Mouse (Mus musculus) embryonic fibroblast, embryonic 13.5 days (primary cell): ENCODE results near the gene Spc25. TPM values are rescaled to one million over a fixed set of nuclear protein-coding genes. Genes with fewer than 3 reads are reported as not detected.

ENCODE experiments used
- H3K27ac ChIP-seq: 2 replicates; pipeline ENCODE4 v1.5.1; 2012; ENCODE audit warnings: low read length, control low read depth, inconsistent platforms; ENCODE audit not compliant: insufficient read depth
- H3K4me1 ChIP-seq: 2 replicates; pipeline ENCODE4 v1.6.1; 2011; ENCODE audit warnings: low read length; ENCODE audit not compliant: control insufficient read depth, insufficient read depth
- H3K4me3 ChIP-seq: 2 replicates; pipeline ENCODE4 v1.5.1; 2011; ENCODE audit warnings: mild to moderate bottlenecking, control low read depth, low read length; ENCODE audit not compliant: insufficient read depth
- CTCF ChIP-seq: IDR thresholded peaks from 2 replicates; pipeline ENCODE4 v1.5.1; 2011; ENCODE audit warnings: mild to moderate bottlenecking, control low read depth, low read length, moderate library complexity, borderline replicate concordance; ENCODE audit not compliant: insufficient read depth
- POLR2A ChIP-seq: IDR thresholded peaks from 2 replicates; pipeline ENCODE4 v1.6.1; 2011; ENCODE audit warnings: low read depth, mild to moderate bottlenecking, control low read depth, low read length, moderate library complexity
- polyA plus RNA-seq: library from polyadenylated mRNA; stranded (reverse); fragments of >200 nt; gene quantifications from 2 replicates; pipeline ENCODE4 v1.2.4, GENCODE M21; 2011; ENCODE audit warnings: low read depth; ENCODE audit not compliant: missing spikeins, insufficient read length

The Spc25 gene
- polyA plus RNA-seq, 1 experiment = 56.2 TPM

DNA sequence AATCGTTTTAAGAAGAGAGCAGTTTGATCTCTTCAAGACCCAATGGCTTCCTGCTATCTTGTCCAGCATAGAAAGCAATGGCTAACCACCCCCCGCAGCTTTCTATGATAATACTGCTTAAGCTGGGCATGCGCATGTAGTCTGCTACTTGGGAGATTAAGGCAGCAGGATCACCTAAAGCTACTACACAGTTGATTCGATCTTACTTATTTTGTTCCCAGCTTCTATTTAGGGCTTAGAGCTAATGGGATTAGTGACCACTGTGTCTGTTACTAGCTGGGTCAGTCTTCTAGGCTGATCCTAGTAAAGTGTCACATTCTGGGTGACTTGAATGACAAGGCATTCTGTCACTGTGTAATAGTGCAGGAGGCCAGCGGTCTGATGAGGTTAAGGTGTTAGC lies 55.2 kb downstream of the Spc25 start:
- TF ChIP-seq POLR2A (no peak), CTCF (no peak)
- H3K4me1 ChIP-seq = no peaks in the 10 kb centered on the region
- H3K27ac ChIP-seq = no peak overlapping the region
- H3K4me3 ChIP-seq = no peak overlapping the region

DNA sequence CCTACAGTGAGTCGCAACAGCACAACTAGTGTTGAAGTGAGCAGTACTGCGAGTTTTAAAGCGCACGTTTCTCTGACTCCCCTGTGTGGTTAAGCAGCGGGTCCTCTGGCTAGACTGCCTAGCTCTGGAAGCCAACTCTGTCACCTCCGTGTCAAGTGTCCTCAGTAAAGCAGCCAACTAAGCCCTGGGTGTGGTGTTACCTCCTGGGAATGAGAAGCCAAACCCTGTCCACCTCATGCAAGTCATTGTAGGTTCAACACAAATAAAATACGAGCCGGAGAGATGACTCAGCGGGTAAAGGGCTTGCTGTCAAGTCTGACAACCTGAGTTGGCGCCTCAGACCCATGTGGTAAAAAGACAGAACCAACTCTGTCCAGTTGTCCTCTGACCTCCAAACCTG lies 56.8 kb downstream of the Spc25 start:
- Histone ChIP-seq H3K4me1 (no peaks in the 10 kb centered on the region), H3K27ac (no peak overlapping the region), H3K4me3 (no peak overlapping the region)
- no peak for TF ChIP-seq CTCF
- TF ChIP-seq POLR2A = no peak

DNA sequence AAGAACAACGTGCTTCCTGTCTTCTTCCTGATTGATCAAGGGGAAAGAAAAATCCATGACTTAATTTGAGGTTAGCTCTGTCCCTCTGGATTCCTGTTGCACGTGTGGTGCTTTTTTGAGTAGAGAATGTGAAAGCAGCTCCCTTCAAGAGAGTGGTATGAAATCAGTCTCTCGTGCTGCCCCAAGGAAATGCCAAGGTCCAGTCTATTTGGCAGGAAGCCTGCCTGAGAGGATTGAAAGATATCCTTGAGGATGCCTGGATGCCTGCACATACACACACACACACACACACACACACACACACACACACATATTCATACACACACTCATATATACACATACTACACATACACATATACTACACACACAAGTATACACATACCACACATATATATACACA lies 57.3 kb downstream of the Spc25 start:
- no peak overlapping the region for H3K27ac ChIP-seq
- no peak overlapping the region for H3K4me3 ChIP-seq
- TF ChIP-seq POLR2A = no peak
- TF ChIP-seq CTCF = no peak
- no peaks in the 10 kb centered on the region for H3K4me1 ChIP-seq

Other genes with a start within 250 kb of the Spc25 start
- 0.60 TPM in 1 of 2 replicates, not detected in the other for gene Nostrin, start 70.4 kb downstream of the Spc25 start, polyA plus RNA-seq
- not detected in 2 replicates for gene G6pc2, start 4.9 kb upstream of the Spc25 start, polyA plus RNA-seq
- gene Abcb11, start 136.4 kb upstream of the Spc25 start, polyA plus RNA-seq = not detected in 2 replicates
- 5.9 and 6.3 TPM in 2 replicates for gene Dhrs9, start 174.3 kb upstream of the Spc25 start, polyA plus RNA-seq